Mouse (Mus musculus) limb, embryonic 13.5 days (tissue): ENCODE data around the gene Ambn. TPM values are rescaled to one million over a fixed set of nuclear protein-coding genes. Genes with fewer than 3 reads are reported as not detected.
"Not testable (repeated sequence)": the region's sequence is repeated elsewhere in the genome, so short reads cannot be mapped to it uniquely, and the experiment has no call there.

Experiments used
- ATAC-seq: fragments of 200-750 bp; cut with Nextera tagmentation; 2 replicates; pipeline ENCODE4 v1.8.0; 2017; ENCODE audit warnings: low read depth, moderate number of reproducible peaks, moderate TSS enrichment; ENCODE audit not compliant: low FRiP score
- H3K27ac ChIP-seq: fragments of 300-500 bp; sonication (generic); 2 replicates; pipeline ENCODE4 v1.5.1; 2015; ENCODE audit warnings: inconsistent platforms, mild to moderate bottlenecking, moderate library complexity
- H3K27me3 ChIP-seq: fragments of 300-500 bp; sonication (generic); 2 replicates; pipeline ENCODE4 v1.6.1; 2015; ENCODE audit warnings: mild to moderate bottlenecking, inconsistent platforms
- H3K36me3 ChIP-seq: fragments of 300-500 bp; sonication (generic); 2 replicates; pipeline ENCODE4 v1.6.1; 2015; ENCODE audit warnings: inconsistent platforms, mild to moderate bottlenecking, moderate library complexity
- H3K4me1 ChIP-seq: fragments of 300-500 bp; sonication (generic); 2 replicates; pipeline ENCODE4 v1.6.1; 2015; ENCODE audit warnings: inconsistent platforms
- H3K4me2 ChIP-seq: fragments of 300-500 bp; sonication (generic); replicated peaks from 2 replicates; pipeline ENCODE4 v1.6.1; 2015; ENCODE audit warnings: inconsistent platforms, mild to moderate bottlenecking, moderate library complexity
- H3K4me3 ChIP-seq: fragments of 300-500 bp; sonication (generic); 2 replicates; pipeline ENCODE4 v1.5.1; 2015; ENCODE audit warnings: moderate library complexity, mild to moderate bottlenecking, inconsistent platforms
- H3K9ac ChIP-seq: fragments of 300-500 bp; sonication (generic); 2 replicates; pipeline ENCODE4 v1.6.1; 2015; ENCODE audit warnings: mild to moderate bottlenecking, inconsistent platforms
- H3K9me3 ChIP-seq: fragments of 300-500 bp; sonication (generic); 2 replicates; pipeline ENCODE4 v1.6.1; 2016; ENCODE audit warnings: inconsistent platforms
- WGBS: fragments of 180-500 bp; shearing (Covaris S2); methylation state at CpG from one replicate; pipeline ENCODE4 v1.1.7; 2015; 5-methylcytosine and 5-hydroxymethylcytosine counted together
- polyA plus RNA-seq: library from polyadenylated mRNA; unstranded; fragments of >200 nt; fragmentation: Nextera tagmentation; extraction: Ambion mirVana; gene quantifications from 2 replicates; pipeline ENCODE4 v1.2.1, GENCODE M21; 2015

Ambn gene
- 2.9 and 3.5 TPM in 2 replicates for polyA plus RNA-seq

DNA sequence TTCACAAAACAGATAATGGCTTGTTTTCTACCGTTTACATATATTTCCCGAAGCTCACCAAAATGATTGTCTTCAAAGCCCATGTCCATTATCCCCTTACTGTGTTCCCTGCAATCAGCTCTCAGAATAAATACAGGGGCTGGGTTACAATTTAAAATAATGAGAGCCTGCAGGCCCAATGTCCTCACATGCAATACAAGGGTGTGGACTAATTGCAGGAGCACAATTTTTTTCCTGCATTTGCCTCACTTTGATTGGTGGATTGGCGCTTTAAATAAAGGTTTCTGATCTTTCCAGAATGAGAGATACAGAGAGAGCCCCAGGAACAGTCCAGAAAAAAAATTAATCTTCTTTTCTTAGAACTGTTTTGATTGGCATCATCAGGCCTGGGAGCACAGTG is at the start of gene Ambn:
TSS of gene Ambn (plus strand) at position 301 of the 400 bp plus-strand sequence.
- WGBS, result 79% methylated on average over 3 of the region's 3 CpGs
- H3K4me2 ChIP-seq, result no peak within 1 kb of the TSS
- ATAC-seq, result no peak

GRCm38 (mm10) chr5:88420319-88421065 is 35.3 kb upstream of the Ambn start:
- WGBS, result 91% methylated on average over 8 of the region's 8 CpGs
- H3K4me1 ChIP-seq, result no peaks in the 10 kb centered on the region
- no peak for ATAC-seq

More for the DNA sequence above, at the start of gene Ambn:
- Histone ChIP-seq H3K9ac (no peak within 1 kb of the TSS), H3K9me3 (no peaks in the 10 kb centered on the region), H3K4me1 (no peaks in the 10 kb centered on the region), H3K36me3 (no peaks in the 10 kb centered on the region), H3K27me3 (no peaks in the 10 kb centered on the region), H3K4me3 (no peak within 1 kb of the TSS), H3K27ac (no peak within 1 kb of the TSS)

GRCm38 (mm10) chr5:88424892-88425291 is 30.9 kb upstream of the Ambn start:
- not testable (repeated sequence) for H3K27ac ChIP-seq, H3K36me3 ChIP-seq, H3K4me3 ChIP-seq, H3K9me3 ChIP-seq, H3K9ac ChIP-seq, H3K4me2 ChIP-seq, H3K27me3 ChIP-seq, ATAC-seq, H3K4me1 ChIP-seq
- 46% methylated on average over 2 of the region's 2 CpGs for WGBS

More at GRCm38 (mm10) chr5:88420319-88421065, 35.3 kb upstream of the Ambn start:
- no peaks in the 10 kb centered on the region for H3K27me3 ChIP-seq
- H3K9me3 ChIP-seq, result no peaks in the 10 kb centered on the region
- H3K9ac ChIP-seq, result no peak overlapping the region
- no peak overlapping the region for H3K27ac ChIP-seq
- no peak overlapping the region for H3K4me2 ChIP-seq
- H3K4me3 ChIP-seq, result no peak overlapping the region
- no peaks in the 10 kb centered on the region for H3K36me3 ChIP-seq

GRCm38 (mm10) chr5:88426753-88427152 is 29.0 kb upstream of the Ambn start:
- Histone ChIP-seq H3K4me2 (no peak overlapping the region), H3K4me1 (no peaks in the 10 kb centered on the region), H3K27me3 (no peaks in the 10 kb centered on the region), H3K9me3 (no peaks in the 10 kb centered on the region), H3K4me3 (no peak overlapping the region), H3K27ac (no peak overlapping the region), H3K9ac (no peak overlapping the region), H3K36me3 (no peaks in the 10 kb centered on the region)
- no peak for ATAC-seq
- 50% methylated on average over 1 of the region's 1 CpGs for WGBS

GRCm38 (mm10) chr5:88467471-88467870 is 11.7 kb downstream of the Ambn start:
- no peaks in the 10 kb centered on the region for H3K27me3 ChIP-seq
- no peak overlapping the region for H3K9ac ChIP-seq
- H3K36me3 ChIP-seq, result no peaks in the 10 kb centered on the region
- ATAC-seq, result no peak
- 91% methylated on average over 2 of the region's 2 CpGs for WGBS
- H3K4me3 ChIP-seq, result no peak overlapping the region
- no peak overlapping the region for H3K4me2 ChIP-seq
- H3K27ac ChIP-seq, result no peak overlapping the region
- no peaks in the 10 kb centered on the region for H3K4me1 ChIP-seq
- no peaks in the 10 kb centered on the region for H3K9me3 ChIP-seq

DNA sequence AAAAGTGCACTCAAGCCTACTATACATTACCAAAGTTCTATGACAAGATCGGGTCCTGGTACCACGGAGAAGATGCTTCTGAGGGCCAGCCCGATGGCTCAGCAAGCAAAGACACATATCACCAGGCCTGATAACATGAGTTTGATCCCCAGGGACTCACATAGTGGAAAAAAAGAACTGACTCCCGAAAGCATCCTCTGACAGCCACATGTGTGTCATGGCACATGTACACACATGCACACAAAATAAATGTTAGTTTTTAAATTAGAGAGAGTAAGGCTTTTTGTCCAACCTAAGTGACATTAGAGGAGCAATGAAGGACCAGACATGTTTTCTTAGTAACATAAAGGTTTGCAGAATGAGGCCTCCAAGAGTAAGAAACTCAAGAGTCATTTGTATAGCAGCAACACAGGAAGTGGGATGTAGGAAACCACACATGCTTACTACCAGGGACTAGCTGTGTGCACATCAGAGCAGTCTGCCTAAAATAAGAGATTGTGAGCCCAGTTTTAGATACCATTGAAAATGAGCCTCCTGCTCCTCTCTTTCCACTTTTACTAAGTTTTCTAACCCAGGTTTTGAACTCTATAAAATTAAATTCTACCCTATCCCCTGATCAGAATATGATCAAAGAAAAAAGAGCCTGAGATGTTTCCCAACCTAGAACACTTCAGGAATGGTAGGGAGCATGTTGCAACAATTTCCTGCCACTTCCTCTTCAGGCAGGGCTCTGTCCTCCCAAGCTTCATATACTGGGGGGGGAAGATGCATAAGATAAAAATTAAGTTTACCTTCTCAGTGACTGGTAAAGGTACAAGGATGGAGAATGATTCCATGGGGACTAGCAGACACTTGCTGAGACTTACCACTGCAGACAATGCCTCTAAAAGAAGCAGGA is 13.3 kb downstream of the Ambn start:
- Histone ChIP-seq H3K9me3 (no peaks in the 10 kb centered on the region), H3K27ac (no peak overlapping the region), H3K36me3 (no peaks in the 10 kb centered on the region), H3K9ac (no peak overlapping the region), H3K27me3 (no peaks in the 10 kb centered on the region), H3K4me1 (no peaks in the 10 kb centered on the region), H3K4me3 (no peak overlapping the region), H3K4me2 (no peak overlapping the region)
- ATAC-seq, result no peak
- 88% methylated on average over 4 of the region's 4 CpGs for WGBS

GRCm38 (mm10) chr5:88487675-88488074 is 31.9 kb downstream of the Ambn start, which contains the start of gene Enam:
Gene Enam, plus strand, starts transcription at chr5:88487975.
- no peaks in the 10 kb centered on the region for H3K9me3 ChIP-seq

DNA sequence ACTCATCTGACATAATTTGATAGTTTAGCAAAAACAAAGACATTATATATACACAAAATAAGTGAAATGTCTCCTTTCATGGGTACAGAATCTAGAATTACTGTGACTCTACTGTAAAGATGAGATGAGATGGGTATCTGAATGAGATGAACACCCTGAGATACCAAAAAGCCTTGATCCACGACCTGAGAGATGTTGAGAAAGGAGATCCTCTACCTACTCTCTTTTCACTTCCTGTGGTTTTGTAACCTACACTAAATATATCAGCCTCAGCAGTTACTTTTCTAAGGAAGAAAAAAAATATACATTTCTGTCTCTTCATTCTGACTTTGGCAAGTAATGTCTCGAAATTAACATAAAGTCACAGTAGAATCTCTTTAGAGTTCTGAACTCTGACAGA is 33.2 kb downstream of the Ambn start:
- no peak overlapping the region for H3K4me2 ChIP-seq
- no peak for ATAC-seq
- no peaks in the 10 kb centered on the region for H3K27me3 ChIP-seq
- WGBS, result 64% methylated on average over 2 of the region's 2 CpGs
- H3K4me1 ChIP-seq, result no peaks in the 10 kb centered on the region
- H3K4me3 ChIP-seq, result no peak overlapping the region
- no peak overlapping the region for H3K9ac ChIP-seq
- no peaks in the 10 kb centered on the region for H3K36me3 ChIP-seq
- H3K27ac ChIP-seq, result no peak overlapping the region
- no peaks in the 10 kb centered on the region for H3K9me3 ChIP-seq

More at GRCm38 (mm10) chr5:88487675-88488074, 31.9 kb downstream of the Ambn start, which contains the start of gene Enam:
- Histone ChIP-seq H3K4me1 (no peaks in the 10 kb centered on the region), H3K27me3 (no peaks in the 10 kb centered on the region), H3K27ac (no peak within 1 kb of the TSS), H3K9ac (no peak within 1 kb of the TSS), H3K4me2 (no peak within 1 kb of the TSS), H3K36me3 (no peaks in the 10 kb centered on the region), H3K4me3 (no peak within 1 kb of the TSS)
- no peak for ATAC-seq

GRCm38 (mm10) chr5:88491111-88491510 is 35.3 kb downstream of the Ambn start:
- no peak for ATAC-seq
- no peak overlapping the region for H3K9ac ChIP-seq
- no peaks in the 10 kb centered on the region for H3K9me3 ChIP-seq
- H3K27ac ChIP-seq, result no peak overlapping the region
- no peaks in the 10 kb centered on the region for H3K27me3 ChIP-seq
- H3K36me3 ChIP-seq, result no peaks in the 10 kb centered on the region
- no peak overlapping the region for H3K4me2 ChIP-seq
- WGBS, result 81% methylated on average over 5 of the region's 5 CpGs
- no peaks in the 10 kb centered on the region for H3K4me1 ChIP-seq
- no peak overlapping the region for H3K4me3 ChIP-seq

GRCm38 (mm10) chr5:88499781-88500180 is 44.0 kb downstream of the Ambn start:
- Histone ChIP-seq H3K27me3 (no peaks in the 10 kb centered on the region), H3K27ac (no peak overlapping the region), H3K4me1 (no peaks in the 10 kb centered on the region), H3K9me3 (no peaks in the 10 kb centered on the region), H3K4me2 (no peak overlapping the region), H3K36me3 (no peaks in the 10 kb centered on the region), H3K9ac (no peak overlapping the region), H3K4me3 (no peak overlapping the region)
- ATAC-seq, result no peak
- 79% methylated on average over 3 of the region's 3 CpGs for WGBS

DNA sequence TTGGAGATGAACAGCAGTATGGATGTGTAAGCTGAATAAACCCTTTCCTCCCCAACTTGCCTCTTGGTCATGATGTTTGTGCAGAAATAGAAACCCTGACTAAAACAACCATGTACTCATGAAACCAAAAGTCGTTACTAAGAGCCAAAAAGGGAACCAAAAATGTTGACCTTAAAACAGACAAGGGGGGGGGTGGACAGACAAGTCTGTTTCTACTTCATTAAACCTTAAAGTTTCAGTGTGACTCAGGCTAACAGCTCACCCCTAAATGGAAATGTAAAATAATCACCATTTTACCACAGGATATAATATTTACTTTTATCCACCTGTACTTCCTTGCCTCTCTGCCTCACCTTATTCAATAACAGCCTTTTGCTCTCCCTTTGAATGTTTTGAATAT is 52.8 kb downstream of the Ambn start:
- no peaks in the 10 kb centered on the region for H3K4me1 ChIP-seq
- H3K36me3 ChIP-seq, result no peaks in the 10 kb centered on the region
- WGBS, result 53% methylated on average over 1 of the region's 1 CpGs
- ATAC-seq, result no peak
- no peak overlapping the region for H3K9ac ChIP-seq
- H3K4me3 ChIP-seq, result no peak overlapping the region
- no peaks in the 10 kb centered on the region for H3K9me3 ChIP-seq
- H3K27ac ChIP-seq, result no peak overlapping the region
- H3K4me2 ChIP-seq, result no peak overlapping the region
- H3K27me3 ChIP-seq, result no peaks in the 10 kb centered on the region

DNA sequence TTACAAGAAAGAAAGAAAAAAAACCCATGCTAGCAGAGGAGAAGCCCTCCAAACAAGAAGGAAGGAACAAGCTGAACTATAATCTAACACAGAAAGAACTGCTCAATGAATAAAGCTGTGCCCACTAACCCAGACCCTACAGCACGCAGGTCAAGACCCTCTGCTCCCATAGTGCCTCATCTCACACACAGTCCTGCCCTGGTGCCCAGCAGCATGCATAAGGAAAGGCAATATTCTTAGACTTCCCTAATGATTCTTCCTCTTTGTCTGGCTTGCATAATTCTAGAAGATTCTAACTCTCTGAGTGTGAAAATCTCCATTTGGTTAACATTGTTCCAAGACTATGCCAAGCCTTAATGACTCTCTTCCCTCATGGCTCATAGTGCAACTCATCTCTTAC is 53.2 kb downstream of the Ambn start:
- H3K4me3 ChIP-seq, result no peak overlapping the region
- H3K9ac ChIP-seq, result no peak overlapping the region
- no peaks in the 10 kb centered on the region for H3K4me1 ChIP-seq
- H3K27me3 ChIP-seq, result no peaks in the 10 kb centered on the region
- H3K9me3 ChIP-seq, result no peaks in the 10 kb centered on the region
- H3K4me2 ChIP-seq, result no peak overlapping the region
- no peaks in the 10 kb centered on the region for H3K36me3 ChIP-seq
- ATAC-seq, result no peak
- WGBS, result 93% methylated on average over 1 of the region's 1 CpGs
- H3K27ac ChIP-seq, result no peak overlapping the region
